In the genomic region with DNA sequence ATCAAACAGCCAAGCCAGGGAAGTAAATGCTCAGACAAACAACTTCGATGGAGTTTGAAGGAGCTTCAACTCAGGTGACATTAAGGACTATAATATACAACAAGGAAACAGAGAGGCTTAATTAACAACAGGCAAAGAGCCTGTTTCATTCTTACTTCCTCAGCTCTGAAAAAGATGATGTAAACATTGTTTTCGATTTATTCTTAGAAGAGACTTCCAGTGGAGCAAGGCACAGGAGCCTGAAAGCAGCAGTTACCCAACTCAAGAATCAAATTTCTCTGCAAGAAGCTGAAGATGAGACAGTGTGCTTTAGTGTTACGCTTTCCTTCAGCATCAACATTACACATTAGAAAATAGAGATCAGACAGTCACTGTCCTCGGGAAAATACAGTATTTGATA, we compare ENCODE assay signal across 24 mouse cellular contexts.
DNase-seq lines count a peak whose midpoint lies in the region; ATAC-seq lines count a peak whose summit lies in the region.
"Had no signal": no experiment of that assay in that cellular context is flagged by ENCODE, and none has a peak within 500 bp of the region (broad histone marks: within the 10 kb centered on the region; RNA-seq: fewer than 3 reads in every experiment).

No protein-coding gene starts in this region.

- H3K9me3 ChIP-seq in hindbrain, embryonic 12.5 days (replicated peaks), result no peaks in the 10 kb centered on the region
- H3K9me3 ChIP-seq: embryonic facial prominence, embryonic 10.5 days; embryonic facial prominence, embryonic 12.5 days; forebrain, embryonic 13.5 days; forebrain, embryonic 15.5 days; G1E had no signal

- ATAC-seq in granulocyte monocyte progenitor cell, adult 5-6 weeks (replicated peaks; ENCODE audit: poor library complexity, severe bottlenecking), result peak; percentile 60
- ATAC-seq in megakaryocyte progenitor cell, adult 5-6 weeks (replicated peaks; ENCODE audit: poor library complexity), result peak; percentile 53
- no peak for ATAC-seq in hindbrain, embryonic 12.5 days (ENCODE audit: low FRiP score)
- ATAC-seq: activated CD4-positive, CD25-positive, alpha-beta regulatory T cell, adult 4 months; CD4-positive, CD25-positive, alpha-beta regulatory T cell, adult 4 months; forebrain, embryonic 13.5 days; forebrain, embryonic 15.5 days; forebrain, postnatal 0 days; Patski had no signal

- no peaks in the 10 kb centered on the region for H3K36me3 ChIP-seq in hindbrain, embryonic 12.5 days
- H3K36me3 ChIP-seq: embryonic facial prominence, embryonic 10.5 days; embryonic facial prominence, embryonic 12.5 days; forebrain, embryonic 15.5 days; G1E had no signal

- H3K9ac ChIP-seq in hindbrain, embryonic 12.5 days, result no peak overlapping the region
- H3K9ac ChIP-seq: embryonic facial prominence, embryonic 12.5 days; forebrain, embryonic 13.5 days; forebrain, embryonic 15.5 days; forebrain, postnatal 0 days had no signal

- no peak for DNase-seq in retina, postnatal 1 day
- DNase-seq in thymus, postnatal 14 days, result no peak
- DNase-seq: adrenal gland, adult 8-10 months; adrenal gland, postnatal 14 days; adrenal gland, postnatal 36 days; B cell, adult 2 months; cerebellum, adult 11-12 months; cerebellum, adult 2 months; cerebellum, adult 9-10 months; cerebellum, postnatal 10 days; cerebellum, postnatal 25 days; forebrain, postnatal 0 days had no signal

- WGBS in hindbrain, embryonic 12.5 days, result 83% methylated on average over 4 of the region's 4 CpGs

- no peak overlapping the region for H3K27ac ChIP-seq in hindbrain, embryonic 12.5 days
- H3K27ac ChIP-seq: embryonic facial prominence, embryonic 10.5 days; embryonic facial prominence, embryonic 12.5 days; forebrain, embryonic 13.5 days; forebrain, embryonic 15.5 days had no signal

- H3K27me3 ChIP-seq in hindbrain, embryonic 12.5 days, result no peaks in the 10 kb centered on the region
- H3K27me3 ChIP-seq: CH12.LX; embryonic facial prominence, embryonic 12.5 days; forebrain, embryonic 13.5 days; forebrain, embryonic 15.5 days; Patski had no signal

- H3K4me2 ChIP-seq in hindbrain, embryonic 12.5 days (replicated peaks), result no peak overlapping the region
- H3K4me2 ChIP-seq: embryonic facial prominence, embryonic 12.5 days; forebrain, embryonic 13.5 days; forebrain, embryonic 15.5 days had no signal

- no peak overlapping the region for H3K4me3 ChIP-seq in hindbrain, embryonic 12.5 days
- H3K4me3 ChIP-seq: embryonic facial prominence, embryonic 10.5 days; embryonic facial prominence, embryonic 12.5 days; forebrain, embryonic 13.5 days; forebrain, embryonic 15.5 days had no signal

- H3K4me1 ChIP-seq in hindbrain, embryonic 12.5 days, result no peaks in the 10 kb centered on the region
- H3K4me1 ChIP-seq: embryonic facial prominence, embryonic 10.5 days; embryonic facial prominence, embryonic 12.5 days; forebrain, embryonic 13.5 days; forebrain, embryonic 15.5 days had no signal
